Mouse (Mus musculus) spleen, postnatal 4 days (tissue): Measurements from ENCODE around the gene Hmgb2.

Experiments
- DNase-seq, 2 experiments: peaks; one replicate each; pipeline ENCODE4 v3.0.0; 2022; ENCODE audit warnings: low spot score in 2 of 2

The Hmgb2 gene

GRCm38 (mm10) chr8:57552102-57553032 is 40.7 kb downstream of the Hmgb2 start:
- no peak for DNase-seq

DNA sequence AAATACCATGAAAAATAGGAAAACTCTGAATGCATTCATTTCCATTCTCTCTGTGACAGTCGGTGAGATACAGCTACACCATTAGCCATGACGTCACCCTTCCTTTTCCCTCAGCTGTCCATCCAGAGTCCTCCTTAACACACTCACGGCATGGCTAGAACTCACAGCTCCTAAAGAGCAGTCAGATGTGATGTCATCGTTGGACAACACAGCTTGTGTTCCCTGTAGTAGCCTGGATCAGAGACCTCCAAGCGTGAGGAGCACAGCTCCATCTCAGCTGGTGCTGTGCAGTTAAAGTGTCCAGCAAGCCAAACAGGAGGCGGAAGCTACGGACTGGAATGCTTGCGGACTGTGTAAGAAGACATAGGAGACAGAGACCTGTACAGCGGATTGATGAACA is 49.2 kb downstream of the Hmgb2 start:
- DNase-seq = no peak

DNA sequence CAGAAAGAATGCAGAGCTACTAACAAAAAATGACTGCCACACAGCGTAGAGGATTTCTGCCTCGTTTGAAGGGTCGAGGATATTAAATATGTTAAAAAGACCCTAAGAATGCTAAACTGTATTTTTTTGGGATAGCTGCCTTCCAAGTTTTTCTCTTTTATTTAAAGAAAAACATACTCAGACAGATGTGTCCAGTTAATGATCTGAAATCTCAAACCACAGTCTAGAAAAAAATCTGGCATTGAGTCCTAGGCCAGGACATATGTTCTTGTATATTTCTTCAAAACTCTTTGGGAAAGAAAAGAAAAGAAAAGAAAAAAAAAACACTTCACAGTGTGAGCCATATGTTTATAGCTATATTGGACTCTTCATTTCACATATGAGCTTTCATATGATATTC is 51.0 kb downstream of the Hmgb2 start:
- no peak for DNase-seq

DNA sequence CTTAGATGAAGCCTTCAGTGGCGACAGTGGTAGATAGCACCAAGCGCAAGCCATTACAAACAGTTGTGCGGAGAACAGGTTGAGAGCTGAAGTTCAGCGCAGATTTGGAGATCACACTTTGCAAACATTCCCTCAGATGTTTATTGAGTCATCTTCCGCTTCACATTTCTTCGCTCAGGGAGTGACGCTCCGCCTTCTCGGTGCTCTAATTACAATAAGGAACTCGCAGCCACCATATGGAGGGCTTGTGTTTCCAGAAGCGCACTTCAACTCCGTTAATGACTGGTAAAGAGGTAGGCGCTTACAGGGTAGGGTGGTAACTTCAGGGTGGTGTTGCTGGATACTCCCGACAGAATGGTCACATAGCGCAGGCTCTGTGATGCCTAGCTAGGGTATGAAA is 52.0 kb downstream of the Hmgb2 start:
- DNase-seq = no peak

DNA sequence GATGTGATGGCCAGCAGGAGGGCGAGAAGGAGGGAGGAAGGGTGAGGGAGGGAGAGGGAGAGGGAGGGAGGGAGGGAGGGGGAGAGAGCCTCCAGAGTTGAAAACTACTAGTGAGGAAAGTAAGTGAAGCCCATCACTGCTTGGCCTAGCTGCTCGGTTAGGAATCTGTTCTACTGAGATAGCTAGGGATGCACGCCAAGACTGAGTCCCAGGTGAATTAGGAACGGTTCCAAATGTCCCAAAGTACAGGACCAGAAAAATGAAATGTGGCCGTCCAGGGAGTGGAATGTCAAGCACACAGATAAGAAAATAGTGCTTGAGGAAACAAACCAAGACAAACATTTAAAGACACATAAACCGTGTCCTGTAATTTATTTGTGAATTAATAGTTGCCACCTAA is 53.3 kb downstream of the Hmgb2 start:
- no peak for DNase-seq
